Mouse (Mus musculus) megakaryocyte, embryonic 14.5 days (primary cell): ENCODE measurements around the gene Zfp36l2.

Source experiments
- FLI1 ChIP-seq: IDR thresholded peaks from 2 replicates; pipeline ENCODE4 v1.6.1; 2012; ENCODE audit warnings: low read length, inconsistent platforms, mixed read lengths
- GATA1 ChIP-seq: IDR thresholded peaks from 3 replicates; pipeline ENCODE4 v1.6.1; 2012; ENCODE audit warnings: mixed read lengths, low read length, inconsistent platforms, borderline replicate concordance

GRCm38 (mm10) chr17:84185011-84185411 is 2.7 kb downstream of the Zfp36l2 start:
- TF ChIP-seq GATA1 (no peak), FLI1 (no peak)
